Mouse (Mus musculus) embryonic fibroblast, embryonic 13.5 days (primary cell): Measurements from ENCODE around the gene 1700001K19Rik.

ENCODE experiments used
- CTCF ChIP-seq: IDR thresholded peaks from 2 replicates; pipeline ENCODE4 v1.5.1; 2011; ENCODE audit warnings: mild to moderate bottlenecking, control low read depth, low read length, moderate library complexity, borderline replicate concordance; ENCODE audit not compliant: insufficient read depth
- POLR2A ChIP-seq: IDR thresholded peaks from 2 replicates; pipeline ENCODE4 v1.6.1; 2011; ENCODE audit warnings: low read depth, mild to moderate bottlenecking, control low read depth, low read length, moderate library complexity

GRCm38 (mm10) chr12:110702556-110702955 is 20.1 kb upstream of the 1700001K19Rik start, which contains the start of gene Hsp90aa1:
- no peak for TF ChIP-seq CTCF
- no peak for TF ChIP-seq POLR2A
